Mouse (Mus musculus) lung, postnatal 0 days (tissue): ENCODE data around the gene Krtap9-3. TPM values are rescaled to one million over a fixed set of nuclear protein-coding genes. Genes with fewer than 3 reads are reported as not detected.
"Not testable (repeated sequence)": the region's sequence is repeated elsewhere in the genome, so short reads cannot be mapped to it uniquely, and the experiment has no call there.

ENCODE experiments used
- ATAC-seq: fragments of 200-750 bp; cut with Nextera tagmentation; 2 replicates; pipeline ENCODE4 v1.8.0; 2017; ENCODE audit warnings: moderate library complexity
- DNase-seq: peaks from one replicate; pipeline ENCODE4 v3.0.0-alpha.2; 2016; ENCODE audit warnings: low spot score
- H3K27ac ChIP-seq: fragments of 300-500 bp; sonication (generic); 2 replicates; pipeline ENCODE4 v1.5.1; 2014; ENCODE audit warnings: antibody characterized with exemption, mild to moderate bottlenecking, low read length, mixed read lengths
- H3K27me3 ChIP-seq: fragments of 300-500 bp; sonication (generic); replicated peaks from 2 replicates; pipeline ENCODE4 v1.6.1; 2014; ENCODE audit warnings: low read length, mixed read lengths; ENCODE audit not compliant: insufficient read depth
- H3K36me3 ChIP-seq: fragments of 300-500 bp; sonication (generic); 2 replicates; pipeline ENCODE4 v1.6.1; 2014; ENCODE audit warnings: low read length, mixed read lengths; ENCODE audit not compliant: insufficient read depth
- H3K4me1 ChIP-seq: fragments of 300-500 bp; sonication (generic); 2 replicates; pipeline ENCODE4 v1.6.1; 2014; ENCODE audit warnings: antibody characterized with exemption, low read depth, low read length, mixed read lengths; ENCODE audit not compliant: insufficient read depth
- H3K4me2 ChIP-seq: fragments of 300-500 bp; sonication (generic); replicated peaks from 2 replicates; pipeline ENCODE4 v1.6.1; 2014; ENCODE audit warnings: low read depth, mild to moderate bottlenecking, low read length, moderate library complexity, mixed read lengths
- H3K4me3 ChIP-seq: fragments of 300-500 bp; sonication (generic); 2 replicates; pipeline ENCODE4 v1.5.1; 2014; ENCODE audit warnings: low read depth, low read length
- H3K9ac ChIP-seq: fragments of 300-500 bp; sonication (generic); replicated peaks from 2 replicates; pipeline ENCODE4 v1.6.1; 2014; ENCODE audit warnings: low read depth, mild to moderate bottlenecking
- H3K9me3 ChIP-seq: fragments of 300-500 bp; sonication (generic); 2 replicates; pipeline ENCODE4 v1.6.1; 2016; ENCODE audit warnings: low read length, mixed read lengths
- CTCF ChIP-seq: IDR thresholded peaks from 2 replicates; pipeline ENCODE4 v1.5.1; 2016; ENCODE audit warnings: antibody characterized with exemption, mild to moderate bottlenecking
- EP300 ChIP-seq: IDR thresholded peaks from 2 replicates; pipeline ENCODE4 v1.6.1; 2016; ENCODE audit warnings: antibody characterized with exemption, mild to moderate bottlenecking, control low read depth
- WGBS: fragments of 180-500 bp; shearing (Covaris S2); extraction: QIAGEN DNeasy Blood & Tissue Kit; methylation state at CpG from one replicate; pipeline ENCODE4 v1.1.7; 2014; 5-methylcytosine and 5-hydroxymethylcytosine counted together
- polyA plus RNA-seq: library from polyadenylated mRNA; unstranded; fragments of >200 nt; fragmentation: Nextera tagmentation; extraction: Ambion mirVana; gene quantifications from 2 replicates; pipeline ENCODE4 v1.2.1, GENCODE M21; 2015

Gene Krtap9-3
- polyA plus RNA-seq, 1 experiment from 2014 or later = not detected

GRCm38 (mm10) chr11:99633293-99633692 lies 35.4 kb upstream of the Krtap9-3 start:
- no peak overlapping the region for H3K4me2 ChIP-seq
- H3K27me3 ChIP-seq = no peaks in the 10 kb centered on the region
- H3K36me3 ChIP-seq = no peaks in the 10 kb centered on the region
- H3K4me3 ChIP-seq = no peak overlapping the region
- no peak overlapping the region for H3K9ac ChIP-seq
- TF ChIP-seq EP300 = no peak
- no peak for TF ChIP-seq CTCF
- DNase-seq (no peak), ATAC-seq (no peak)
- H3K27ac ChIP-seq = no peak overlapping the region
- no peaks in the 10 kb centered on the region for H3K4me1 ChIP-seq
- 62% methylated on average over 2 of the region's 2 CpGs for WGBS
- H3K9me3 ChIP-seq = no peaks in the 10 kb centered on the region

GRCm38 (mm10) chr11:99630890-99631289 lies 33.0 kb upstream of the Krtap9-3 start:
- WGBS = 38% methylated on average over 3 of the region's 3 CpGs
- TF ChIP-seq EP300 = no peak
- Histone ChIP-seq H3K4me1 (no peaks in the 10 kb centered on the region), H3K9me3 (no peaks in the 10 kb centered on the region), H3K27ac (no peak overlapping the region), H3K27me3 (no peaks in the 10 kb centered on the region), H3K36me3 (no peaks in the 10 kb centered on the region), H3K9ac (no peak overlapping the region), H3K4me2 (no peak overlapping the region), H3K4me3 (no peak overlapping the region)
- DNase-seq (no peak), ATAC-seq (no peak)

- no peak within 1 kb of the TSS for H3K27ac ChIP-seq
- DNase-seq (no peak), ATAC-seq (no peak)
- no peak for TF ChIP-seq EP300
- no peak for TF ChIP-seq CTCF
- H3K36me3 ChIP-seq = no peaks in the 10 kb centered on the region
- H3K9ac ChIP-seq = no peak within 1 kb of the TSS
- no peak within 1 kb of the TSS for H3K4me2 ChIP-seq
- WGBS = 76% methylated on average over 4 of the region's 4 CpGs
- H3K9me3 ChIP-seq = no peaks in the 10 kb centered on the region
- no peaks in the 10 kb centered on the region for H3K4me1 ChIP-seq
- H3K4me3 ChIP-seq = no peak within 1 kb of the TSS
- no peaks in the 10 kb centered on the region for H3K27me3 ChIP-seq
These were observed 30.2 kb upstream of the Krtap9-3 start, which contains the start of gene Krtap4-1 for GRCm38 (mm10) chr11:99628138-99628537. Gene Krtap4-1 (minus strand): TSS chr11:99628238.

GRCm38 (mm10) chr11:99620335-99620734 lies 22.4 kb upstream of the Krtap9-3 start, which contains the start of gene Gm11562:
Gene Gm11562 (minus strand): TSS chr11:99620435.
- Histone ChIP-seq H3K4me3 (no peak within 1 kb of the TSS), H3K9me3 (no peaks in the 10 kb centered on the region), H3K27me3 (no peaks in the 10 kb centered on the region), H3K36me3 (no peaks in the 10 kb centered on the region), H3K4me1 (no peaks in the 10 kb centered on the region), H3K27ac (no peak within 1 kb of the TSS), H3K9ac (no peak within 1 kb of the TSS), H3K4me2 (no peak within 1 kb of the TSS)
- TF ChIP-seq CTCF (no peak), EP300 (no peak)
- no peak for ATAC-seq
- WGBS = 73% methylated on average over 2 of the region's 2 CpGs
- no peak for DNase-seq

- Histone ChIP-seq H3K9ac (no peak within 1 kb of the TSS), H3K4me3 (no peak within 1 kb of the TSS), H3K4me1 (no peaks in the 10 kb centered on the region), H3K27me3 (no peaks in the 10 kb centered on the region), H3K36me3 (no peaks in the 10 kb centered on the region), H3K4me2 (no peak within 1 kb of the TSS), H3K27ac (no peak within 1 kb of the TSS), H3K9me3 (no peaks in the 10 kb centered on the region)
- TF ChIP-seq CTCF = no peak
- TF ChIP-seq EP300 = no peak
- ATAC-seq (no peak), DNase-seq (no peak)
- WGBS = 52% methylated on average over 3 of the region's 3 CpGs
These were observed 17.0 kb upstream of the Krtap9-3 start, which contains the start of gene Krtap2-4 for GRCm38 (mm10) chr11:99614796-99615363. Gene Krtap2-4 (minus strand): TSS chr11:99614846.

- DNase-seq, H3K27me3 ChIP-seq, H3K9ac ChIP-seq, H3K9me3 ChIP-seq, H3K4me1 ChIP-seq, H3K27ac ChIP-seq, H3K36me3 ChIP-seq, ATAC-seq, H3K4me3 ChIP-seq, H3K4me2 ChIP-seq: not testable (repeated sequence)
- WGBS = 55% methylated on average over 1 of the region's 2 CpGs
These were observed 12.2 kb upstream of the Krtap9-3 start, which contains the start of gene Gm11937 for GRCm38 (mm10) chr11:99610089-99610488. Gene Gm11937 (minus strand): TSS chr11:99610189.

- TF ChIP-seq EP300 (no peak), CTCF (no peak)
- Histone ChIP-seq H3K9ac (no peak overlapping the region), H3K9me3 (no peaks in the 10 kb centered on the region), H3K36me3 (no peaks in the 10 kb centered on the region), H3K27me3 (no peaks in the 10 kb centered on the region), H3K4me3 (no peak overlapping the region), H3K4me2 (no peak overlapping the region), H3K27ac (no peak overlapping the region), H3K4me1 (no peaks in the 10 kb centered on the region)
- no peak for ATAC-seq
- 70% methylated on average over 1 of the region's 1 CpGs for WGBS
- DNase-seq = no peak
These were observed 11.2 kb upstream of the Krtap9-3 start for GRCm38 (mm10) chr11:99609126-99609525.

- not testable (repeated sequence) for H3K4me3 ChIP-seq, H3K9me3 ChIP-seq, H3K27me3 ChIP-seq, H3K9ac ChIP-seq, H3K4me2 ChIP-seq, H3K36me3 ChIP-seq, ATAC-seq, H3K4me1 ChIP-seq, H3K27ac ChIP-seq, DNase-seq
- WGBS = 48% methylated on average over 1 of the region's 1 CpGs
These were observed 5.3 kb upstream of the Krtap9-3 start, which contains the start of gene Gm11938 for GRCm38 (mm10) chr11:99603208-99603607. Gene Gm11938 (minus strand): TSS chr11:99603308.
